Mouse (Mus musculus) thymus, postnatal 4 days (tissue): ENCODE data around the gene Set.

Experiments used
- DNase-seq: peaks from one replicate; pipeline ENCODE4 v3.0.0; 2021

The Set gene

GRCm38 (mm10) chr2:30092280-30092918 lies 35.2 kb downstream of the Set start:
- no peak for DNase-seq

- DNase-seq, result peak; percentile 97
Measured at GRCm38 (mm10) chr2:30093471-30094207, 36.5 kb downstream of the Set start, which contains the start of gene Zdhhc12. Zdhhc12 (minus strand) TSS chr2:30093648.

- peak; percentile 56 for DNase-seq
Measured at GRCm38 (mm10) chr2:30094208-30094588, 37.0 kb downstream of the Set start.

GRCm38 (mm10) chr2:30095882-30096527 lies 38.8 kb downstream of the Set start:
- peak; percentile 82 for DNase-seq

- no peak for DNase-seq
Measured at GRCm38 (mm10) chr2:30100214-30100613, 43.0 kb downstream of the Set start.

GRCm38 (mm10) chr2:30106364-30106763 lies 49.2 kb downstream of the Set start:
- peak; percentile 84 for DNase-seq

GRCm38 (mm10) chr2:30107646-30108045 lies 50.5 kb downstream of the Set start:
- no peak for DNase-seq

- DNase-seq, result no peak
Measured at GRCm38 (mm10) chr2:30108260-30108659, 51.1 kb downstream of the Set start.

GRCm38 (mm10) chr2:30111500-30111899 lies 54.3 kb downstream of the Set start:
- DNase-seq, result no peak

- no peak for DNase-seq
Measured at GRCm38 (mm10) chr2:30112564-30112963, 55.4 kb downstream of the Set start.

- DNase-seq, result peak; percentile 67
Measured at GRCm38 (mm10) chr2:30119641-30120051, 62.5 kb downstream of the Set start.

- no peak for DNase-seq
Measured at GRCm38 (mm10) chr2:30120269-30120668, 63.1 kb downstream of the Set start.
